Mouse (Mus musculus) liver, embryonic 14.5 days (tissue): ENCODE measurements around the gene Kif5c.

Source experiments
- CTCF ChIP-seq: IDR thresholded peaks from 2 replicates; pipeline ENCODE4 v1.5.1; 2016; ENCODE audit warnings: antibody characterized with exemption, low read depth, control low read depth
- EP300 ChIP-seq: IDR thresholded peaks from 2 replicates; pipeline ENCODE4 v1.6.1; 2016; ENCODE audit warnings: antibody characterized with exemption, low read depth

GRCm38 (mm10) chr2:49816549-49816948 lies 197.5 kb downstream of the Kif5c start:
- no peak for TF ChIP-seq CTCF
- no peak for TF ChIP-seq EP300
